Mouse (Mus musculus): Measurements from ENCODE around the gene Ttc17. TPM values are rescaled to one million over a fixed set of nuclear protein-coding genes. Genes with fewer than 3 reads are reported as not detected.

The Ttc17 gene
- total and polyA plus RNA-seq, 2 experiments: 12.1 to 17.0 TPM

DNA sequence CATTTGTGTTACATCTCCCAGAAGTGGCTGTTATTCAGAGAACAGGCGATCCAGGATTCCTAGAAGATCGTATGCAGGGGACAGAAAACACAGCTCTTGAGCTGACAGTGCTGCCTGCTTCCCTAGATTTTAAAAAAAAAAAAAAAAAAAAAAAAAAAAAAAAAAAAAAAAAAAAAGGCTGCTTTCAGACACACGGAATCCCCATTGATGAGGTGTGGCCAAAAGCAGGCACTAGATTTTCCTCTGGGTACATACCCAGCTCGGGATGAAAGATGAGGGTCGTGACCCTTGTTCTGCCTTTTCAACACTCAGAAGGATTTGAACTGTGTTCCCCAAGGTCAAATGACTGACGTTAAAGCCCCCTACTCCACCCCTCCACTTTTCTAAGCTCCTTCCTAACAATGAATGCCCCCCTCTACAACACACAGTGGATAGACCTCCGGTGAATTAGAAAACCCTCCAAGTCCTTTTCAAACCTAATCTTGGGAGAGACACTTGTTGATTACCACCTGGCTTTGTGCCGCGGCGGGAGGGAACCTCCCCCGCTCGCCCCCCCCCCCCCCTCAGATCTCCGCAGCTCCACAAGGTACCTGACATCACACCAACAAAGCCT lies 143.5 kb downstream of the Ttc17 start:
- Histone ChIP-seq H3K4me3 (ENCODE audit: insufficient read depth, low read depth, low read length) (no peak overlapping the region), H3K79me2 (ENCODE audit: control insufficient read depth, insufficient read depth, low read length) (no peaks in the 10 kb centered on the region), H3K4me1 (ENCODE audit: control insufficient read depth, insufficient read depth, low read length) (no peaks in the 10 kb centered on the region; the same call in 1 of the 2 replicates), H3K27ac (replicated peaks; ENCODE audit: insufficient read depth, low read depth, low read length) (no peak overlapping the region), H3K27me3 (ENCODE audit: control insufficient read depth, insufficient read depth, low read length) (no peaks in the 10 kb centered on the region; the same call in 1 of the 2 replicates), H3K9ac (ENCODE audit: low read depth, low read length) (no peak overlapping the region), H3K36me3 (ENCODE audit: control insufficient read depth, insufficient read depth, low read length) (no peaks in the 10 kb centered on the region)
- no peak for DNase-seq (ENCODE audit: extremely low read depth, low read depth, low spot score)
- TF ChIP-seq CTCF (IDR thresholded peaks at IDR 0.05; ENCODE audit: low read depth, low read length): no peak
- no peak for TF ChIP-seq POLR2A (IDR thresholded peaks at IDR 0.05; ENCODE audit: extremely low read depth, insufficient read depth, low read length)
- WGBS: 5% methylated on average over 13 of the region's 13 CpGs

DNA sequence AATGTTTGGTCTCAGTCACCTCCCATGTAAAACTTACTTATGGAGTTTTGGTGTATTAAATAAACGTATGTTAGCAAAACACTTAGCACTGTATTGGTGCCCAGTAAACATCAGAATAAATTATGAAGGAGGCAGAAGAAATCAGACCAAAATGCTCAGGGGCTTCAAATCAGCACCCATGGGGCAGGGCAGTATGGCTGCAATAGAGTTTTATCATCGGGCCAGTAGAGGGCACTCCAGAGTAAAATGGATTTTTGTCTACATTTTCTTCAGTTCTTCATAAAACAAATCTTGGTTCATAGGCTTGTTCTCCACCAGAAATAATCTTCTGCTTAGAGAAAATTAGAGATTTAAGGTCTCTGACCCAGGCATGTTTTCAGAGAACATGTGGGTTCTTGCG lies 152.4 kb downstream of the Ttc17 start:
- Histone ChIP-seq H3K36me3 (ENCODE audit: control insufficient read depth, insufficient read depth, low read length) (no peaks in the 10 kb centered on the region), H3K27me3 (ENCODE audit: control insufficient read depth, insufficient read depth, low read length) (no peaks in the 10 kb centered on the region), H3K27ac (replicated peaks; ENCODE audit: insufficient read depth, low read depth, low read length) (no peak overlapping the region), H3K4me3 (ENCODE audit: insufficient read depth, low read depth, low read length) (no peak overlapping the region), H3K9ac (ENCODE audit: low read depth, low read length) (no peak overlapping the region), H3K79me2 (ENCODE audit: control insufficient read depth, insufficient read depth, low read length) (no peaks in the 10 kb centered on the region), H3K4me1 (ENCODE audit: control insufficient read depth, insufficient read depth, low read length) (no peaks in the 10 kb centered on the region; the same call in 1 of the 2 replicates)
- DNase-seq (ENCODE audit: extremely low read depth, low read depth, low spot score): peak; percentile 8
- WGBS: 22% methylated on average over 3 of the region's 3 CpGs
- TF ChIP-seq CTCF (IDR thresholded peaks at IDR 0.05; ENCODE audit: low read depth, low read length): peak; percentile 44; the same call in 1 of the 2 replicates
- TF ChIP-seq POLR2A (IDR thresholded peaks at IDR 0.05; ENCODE audit: extremely low read depth, insufficient read depth, low read length): no peak

Other genes starting within 250 kb of the Ttc17 start
- gene Hsd17b12, start 248.7 kb downstream of the Ttc17 start, total RNA-seq (2014; rRNA removed): 120 and 144 TPM in 2 replicates
- gene Hsd17b12, start 248.7 kb downstream of the Ttc17 start, polyA plus RNA-seq (2012; rRNA removed): 49.7 and 68.5 TPM in 2 replicates
- 36.6 and 39.0 TPM in 2 replicates for gene Api5, start 31.4 kb upstream of the Ttc17 start, total RNA-seq (2014; rRNA removed)
- gene Api5, start 31.4 kb upstream of the Ttc17 start, polyA plus RNA-seq (2012; rRNA removed): 12.5 and 12.6 TPM in 2 replicates